Mouse (Mus musculus) hindbrain, embryonic 15.5 days (tissue): ENCODE measurements around the gene Kdm6a. TPM values are rescaled to one million over a fixed set of nuclear protein-coding genes. Genes with fewer than 3 reads are reported as not detected.

Source experiments
- ATAC-seq: fragments of 200-750 bp; cut with Nextera tagmentation; 2 replicates; pipeline ENCODE4 v1.8.0; 2017; ENCODE audit warnings: low read depth, moderate number of reproducible peaks, moderate TSS enrichment; ENCODE audit not compliant: low FRiP score
- H3K27ac ChIP-seq: fragments of 300-500 bp; sonication (generic); replicated peaks from 2 replicates; pipeline ENCODE4 v1.5.1; 2015; ENCODE audit warnings: mild to moderate bottlenecking, inconsistent platforms
- H3K27me3 ChIP-seq: fragments of 300-500 bp; sonication (generic); 2 replicates; pipeline ENCODE4 v1.6.1; 2015; ENCODE audit warnings: control low read depth, inconsistent platforms
- H3K36me3 ChIP-seq: fragments of 300-500 bp; sonication (generic); 2 replicates; pipeline ENCODE4 v1.6.1; 2015; ENCODE audit warnings: control low read depth, inconsistent platforms
- H3K4me1 ChIP-seq: fragments of 300-500 bp; sonication (generic); replicated peaks from 2 replicates; pipeline ENCODE4 v1.6.1; 2015; ENCODE audit warnings: control low read depth, inconsistent platforms
- H3K4me2 ChIP-seq: fragments of 300-500 bp; sonication (generic); 2 replicates; pipeline ENCODE4 v1.6.1; 2015; ENCODE audit warnings: moderate library complexity, mild to moderate bottlenecking, inconsistent platforms
- H3K4me3 ChIP-seq: fragments of 300-500 bp; sonication (generic); 2 replicates; pipeline ENCODE4 v1.5.1; 2015; ENCODE audit warnings: mild to moderate bottlenecking, inconsistent platforms
- H3K9ac ChIP-seq: fragments of 300-500 bp; sonication (generic); 2 replicates; pipeline ENCODE4 v1.6.1; 2015; ENCODE audit warnings: inconsistent platforms
- H3K9me3 ChIP-seq: fragments of 300-500 bp; sonication (generic); 2 replicates; pipeline ENCODE4 v1.6.1; 2016; ENCODE audit warnings: control low read depth, inconsistent platforms
- WGBS: fragments of 180-500 bp; shearing (Covaris S2); methylation state at CpG from one replicate; pipeline ENCODE4 v1.1.7; 2015; 5-methylcytosine and 5-hydroxymethylcytosine counted together
- polyA plus RNA-seq: library from polyadenylated mRNA; unstranded; fragments of >200 nt; fragmentation: Nextera tagmentation; extraction: Ambion mirVana; gene quantifications from 2 replicates; pipeline ENCODE4 v1.2.1, GENCODE M21; 2015

Gene Kdm6a
- polyA plus RNA-seq, 1 experiment from 2014 or later, result 16.9 TPM

- Histone ChIP-seq H3K9ac (no peak overlapping the region), H3K4me3 (no peak overlapping the region), H3K4me1 (no peaks in the 10 kb centered on the region), H3K27me3 (no peaks in the 10 kb centered on the region), H3K9me3 (no peaks in the 10 kb centered on the region), H3K27ac (no peak overlapping the region), H3K36me3 (no peaks in the 10 kb centered on the region), H3K4me2 (no peak overlapping the region)
- no peak for ATAC-seq
- WGBS, result 92% methylated on average over 1 of the region's 1 CpGs
Observed at GRCm38 (mm10) chrX:18179492-18179891, 17.1 kb downstream of the Kdm6a start.

- Histone ChIP-seq H3K9me3 (no peaks in the 10 kb centered on the region), H3K4me1 (no peaks in the 10 kb centered on the region), H3K4me3 (no peak overlapping the region), H3K9ac (no peak overlapping the region), H3K27me3 (no peaks in the 10 kb centered on the region), H3K36me3 (no peaks in the 10 kb centered on the region), H3K4me2 (no peak overlapping the region), H3K27ac (no peak overlapping the region)
- no peak for ATAC-seq
Observed at GRCm38 (mm10) chrX:18187203-18187602, 24.8 kb downstream of the Kdm6a start.

- ATAC-seq, result no peak
- Histone ChIP-seq H3K4me1 (no peaks in the 10 kb centered on the region), H3K9me3 (no peaks in the 10 kb centered on the region), H3K9ac (no peak overlapping the region), H3K36me3 (no peaks in the 10 kb centered on the region), H3K4me2 (no peak overlapping the region), H3K4me3 (no peak overlapping the region), H3K27ac (no peak overlapping the region), H3K27me3 (no peaks in the 10 kb centered on the region)
- 89% methylated on average over 2 of the region's 2 CpGs for WGBS
Observed at GRCm38 (mm10) chrX:18188293-18188692, 25.9 kb downstream of the Kdm6a start.

GRCm38 (mm10) chrX:18239572-18239971, 77.2 kb downstream of the Kdm6a start:
- H3K36me3 ChIP-seq, result peaks cover 6% of the 10 kb centered on the region; the same call in 1 of the 2 replicates
- H3K4me2 ChIP-seq, result no peak overlapping the region
- no peaks in the 10 kb centered on the region for H3K27me3 ChIP-seq
- 84% methylated on average over 1 of the region's 1 CpGs for WGBS
- no peak overlapping the region for H3K4me3 ChIP-seq
- H3K4me1 ChIP-seq, result no peaks in the 10 kb centered on the region
- no peak for ATAC-seq
- no peak overlapping the region for H3K27ac ChIP-seq
- no peak overlapping the region for H3K9ac ChIP-seq
- no peaks in the 10 kb centered on the region for H3K9me3 ChIP-seq

- Histone ChIP-seq H3K9me3 (no peaks in the 10 kb centered on the region), H3K27me3 (no peaks in the 10 kb centered on the region), H3K27ac (no peak overlapping the region), H3K9ac (no peak overlapping the region), H3K4me3 (no peak overlapping the region), H3K36me3 (peaks cover 11% of the 10 kb centered on the region), H3K4me1 (no peaks in the 10 kb centered on the region), H3K4me2 (no peak overlapping the region)
- no peak for ATAC-seq
- WGBS, result 92% methylated on average over 4 of the region's 4 CpGs
Observed at GRCm38 (mm10) chrX:18250621-18251020, 88.2 kb downstream of the Kdm6a start.

- Histone ChIP-seq H3K4me3 (no peak overlapping the region), H3K4me2 (no peak overlapping the region), H3K27ac (no peak overlapping the region), H3K4me1 (no peaks in the 10 kb centered on the region), H3K9ac (no peak overlapping the region), H3K36me3 (peaks cover 11% of the 10 kb centered on the region), H3K27me3 (no peaks in the 10 kb centered on the region), H3K9me3 (no peaks in the 10 kb centered on the region)
- peak; percentile 79; the same call in 1 of the 2 replicates for ATAC-seq
- 48% methylated on average over 4 of the region's 4 CpGs for WGBS
Observed at GRCm38 (mm10) chrX:18254767-18255166, 92.4 kb downstream of the Kdm6a start.

GRCm38 (mm10) chrX:18258238-18258809, 95.9 kb downstream of the Kdm6a start:
- Histone ChIP-seq H3K36me3 (0 out of 2 replicates have a peak, but pooled peaks cover 6% of the 10 kb centered on the region), H3K9me3 (no peaks in the 10 kb centered on the region), H3K27me3 (no peaks in the 10 kb centered on the region), H3K4me3 (no peak overlapping the region), H3K4me1 (no peaks in the 10 kb centered on the region), H3K4me2 (no peak overlapping the region), H3K27ac (no peak overlapping the region), H3K9ac (no peak overlapping the region)
- WGBS, result 80% methylated on average over 8 of the region's 8 CpGs
- ATAC-seq, result no peak

- WGBS, result 86% methylated on average over 5 of the region's 5 CpGs
- H3K27me3 ChIP-seq, result no peaks in the 10 kb centered on the region
- H3K4me3 ChIP-seq, result no peak overlapping the region
- H3K36me3 ChIP-seq, result no peaks in the 10 kb centered on the region
- H3K9me3 ChIP-seq, result no peaks in the 10 kb centered on the region
- no peak overlapping the region for H3K9ac ChIP-seq
- H3K27ac ChIP-seq, result no peak overlapping the region
- no peak overlapping the region for H3K4me2 ChIP-seq
- no peak for ATAC-seq
- H3K4me1 ChIP-seq, result no peaks in the 10 kb centered on the region
Observed at GRCm38 (mm10) chrX:18278561-18278960, 116.2 kb downstream of the Kdm6a start.

- H3K27me3 ChIP-seq, result no peaks in the 10 kb centered on the region
- H3K4me3 ChIP-seq, result no peak overlapping the region
- no peak overlapping the region for H3K4me2 ChIP-seq
- H3K9ac ChIP-seq, result no peak overlapping the region
- H3K9me3 ChIP-seq, result no peaks in the 10 kb centered on the region
- H3K36me3 ChIP-seq, result no peaks in the 10 kb centered on the region
- no peak overlapping the region for H3K27ac ChIP-seq
- no peak for ATAC-seq
- no peaks in the 10 kb centered on the region for H3K4me1 ChIP-seq
Observed at GRCm38 (mm10) chrX:18280134-18280533, 117.8 kb downstream of the Kdm6a start.

Other genes with a start within 250 kb of the Kdm6a start
- not detected in 2 replicates for gene Dusp21, start 16.7 kb upstream of the Kdm6a start, polyA plus RNA-seq